Mouse (Mus musculus) Patski (cell line): ENCODE results near the gene Snn. TPM values are rescaled to one million over a fixed set of nuclear protein-coding genes. Genes with fewer than 3 reads are reported as not detected.

Experiments used
- ATAC-seq: fragments of 100-300 bp; one replicate; pipeline ENCODE4 v1.8.0; 2021
- CTCF ChIA-PET: fragments of 350-600 bp; sonication (Branson Sonifier 250); formaldehyde crosslinking; loops from one replicate; lab custom pipeline; 2022; ENCODE audit warnings: inconsistent platforms; lab: Charles Lee
- POLR2A ChIA-PET: fragments of 350-600 bp; sonication (Branson Sonifier 250); formaldehyde crosslinking; loops from one replicate; lab custom pipeline; 2022; ENCODE audit warnings: antibody characterized with exemption, inconsistent platforms; lab: Charles Lee
- DNase-seq: peaks from one replicate; pipeline ENCODE4 v3.0.0-alpha.2; 2011; ENCODE audit warnings: low read depth, low spot score
- H3K27me3 ChIP-seq: fragments of 371-371 bp; one replicate; pipeline ENCODE4 v1.5.1; 2021
- CTCF ChIP-seq: fragments of 100-300 bp; IDR thresholded peaks from one replicate; pipeline ENCODE4 v1.5.1; 2021
- in situ Hi-C: fragments of 300-500 bp; cut with MboI; formaldehyde crosslinking; loops from 3 replicates; pipeline ENCODE4 v1.11.1; 2018; ENCODE audit warnings: low pct_unique_long_range_greater_than_20kb, mixed read lengths
- polyA plus RNA-seq: library from polyadenylated mRNA; unstranded; gene quantifications from one replicate; pipeline ENCODE4 v1.2.3, GENCODE M21; 2021

Snn gene
- polyA plus RNA-seq, 1 experiment from 2014 or later: 105 TPM

GRCm38 (mm10) chr16:11072454-11072853, 11.7 kb downstream of the Snn start:
- POLR2A ChIA-PET: interaction anchor here (1.3 to 2.3 kb wide), 3 partner anchors 10 to 22 kb away, joined by 3 to 8 read pairs (median 6); no protein-coding TSS in a partner anchor
- ATAC-seq (no peak), DNase-seq (no peak)
- in situ Hi-C loops: no loop called here
- no peak for TF ChIP-seq CTCF
- CTCF ChIA-PET: interaction anchor here (2.3 to 2.6 kb wide), 2 partner anchors 14 to 37 kb away, joined by 8 to 11 read pairs; no protein-coding TSS in a partner anchor
- no peaks in the 10 kb centered on the region for H3K27me3 ChIP-seq

DNA sequence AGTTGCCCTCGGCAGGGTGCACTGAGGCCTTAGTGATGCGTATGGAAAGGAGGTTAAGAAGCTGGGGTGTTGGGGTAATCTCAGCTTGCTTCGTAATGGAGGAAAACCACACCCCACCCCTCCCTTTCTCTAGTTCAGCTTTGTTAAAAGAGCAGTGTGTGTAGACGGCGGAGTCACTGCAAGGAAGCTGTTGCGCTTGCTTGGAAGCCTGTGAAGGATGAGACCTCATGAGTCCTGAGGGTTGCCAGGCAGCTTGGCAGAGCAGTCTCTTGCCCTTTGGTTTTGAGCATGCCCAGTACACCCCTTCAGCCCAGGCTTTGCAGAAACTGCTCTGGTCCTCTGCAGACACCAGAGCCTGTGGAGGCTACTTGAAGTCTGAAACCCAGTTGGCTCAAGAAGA, 12.3 kb downstream of the Snn start:
- in situ Hi-C loops: no loop called here
- no peak for ATAC-seq
- TF ChIP-seq CTCF: no peak
- ChIA-PET POLR2A (interaction anchor here (0.5 to 2.3 kb wide), 4 partner anchors 10 to 24 kb away, joined by 3 to 8 read pairs (median 4); no protein-coding TSS in a partner anchor), CTCF (interaction anchor here (2.3 to 2.6 kb wide), 2 partner anchors 14 to 37 kb away, joined by 8 to 11 read pairs; no protein-coding TSS in a partner anchor)
- H3K27me3 ChIP-seq: no peaks in the 10 kb centered on the region
- no peak for DNase-seq

DNA sequence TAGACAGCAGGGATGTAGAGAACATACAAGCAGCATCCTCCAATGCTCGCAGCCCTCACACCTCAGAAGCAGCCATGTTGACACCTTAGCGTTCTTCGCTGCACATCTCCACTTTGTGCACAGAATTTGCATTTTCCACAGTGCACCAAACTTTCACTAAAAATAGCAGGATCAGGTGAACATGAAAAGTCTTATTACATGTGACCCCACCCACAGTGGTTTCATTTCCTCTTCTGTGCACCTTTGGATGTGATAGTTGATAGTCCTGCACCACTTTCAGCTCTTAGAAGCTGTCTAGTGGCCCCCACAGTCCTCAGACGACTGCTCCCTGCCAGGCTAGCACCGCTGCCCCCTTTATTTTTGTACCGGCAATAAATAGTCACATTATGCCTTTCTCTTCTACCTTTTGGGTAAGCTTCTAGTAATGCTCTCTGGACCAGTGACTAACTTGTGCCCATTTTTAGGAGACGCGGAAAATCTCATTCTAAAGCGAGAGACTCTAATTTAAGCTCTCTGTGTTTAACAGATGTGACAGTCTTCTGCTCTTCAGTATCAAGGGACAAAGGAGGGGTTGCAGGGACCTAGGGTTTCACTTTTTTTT, 17.0 kb downstream of the Snn start:
- DNase-seq (no peak), ATAC-seq (no peak)
- ChIA-PET POLR2A (interaction anchor here (0.6 kb wide), 1 partner anchor 29 kb away, joined by 3 read pairs; no protein-coding TSS in a partner anchor), CTCF (interaction anchor here (3.3 kb wide), 1 partner anchor 10 kb away, joined by 14 read pairs; no protein-coding TSS in a partner anchor)
- no peak for TF ChIP-seq CTCF
- in situ Hi-C loops: no loop called here
- no peaks in the 10 kb centered on the region for H3K27me3 ChIP-seq

DNA sequence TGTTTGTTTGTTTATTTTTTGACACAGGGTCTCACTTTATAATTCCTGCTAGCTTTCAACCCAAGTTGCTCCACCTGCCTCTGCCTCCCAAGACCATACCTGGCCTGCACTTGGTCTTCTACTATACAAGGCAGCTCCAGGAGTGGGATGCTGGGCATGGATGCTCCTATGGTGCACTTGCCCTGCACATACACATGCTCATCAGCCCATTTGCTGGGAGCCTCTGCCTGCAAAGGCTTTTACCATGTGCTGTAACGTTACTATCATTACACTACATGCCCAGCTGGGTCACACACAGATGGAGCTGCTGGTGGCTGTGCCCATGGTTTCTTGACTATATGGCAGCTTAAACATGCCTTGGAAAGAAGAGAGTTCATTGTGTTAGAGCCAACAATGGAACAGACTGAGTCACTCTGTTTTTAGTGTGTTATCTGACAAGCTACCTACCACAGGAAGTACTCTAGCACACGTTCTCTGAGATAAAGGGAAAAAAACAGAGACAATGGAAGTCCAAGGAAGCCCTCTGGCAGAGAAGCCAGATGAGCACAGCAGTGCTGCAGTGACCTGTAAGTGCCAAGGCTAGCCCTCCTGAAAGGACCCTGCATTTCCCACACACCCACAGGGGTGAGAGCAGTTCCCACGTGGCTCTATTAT, 17.6 kb downstream of the Snn start:
- DNase-seq (no peak), ATAC-seq (no peak)
- no peak for TF ChIP-seq CTCF
- POLR2A ChIA-PET: interaction anchor here (0.6 to 1.5 kb wide), 2 partner anchors 29 kb away, joined by 3 read pairs; no protein-coding TSS in a partner anchor
- no peaks in the 10 kb centered on the region for H3K27me3 ChIP-seq
- in situ Hi-C loops: no loop called here
- CTCF ChIA-PET: interaction anchor here (3.3 kb wide), 1 partner anchor 9 kb away, joined by 14 read pairs; no protein-coding TSS in a partner anchor

- H3K27me3 ChIP-seq: no peaks in the 10 kb centered on the region
- in situ Hi-C loops: no loop called here
- ChIA-PET POLR2A (no interaction called here), CTCF (interaction anchor here (1.0 kb wide), 1 partner anchor 26 kb away, joined by 3 read pairs; no protein-coding TSS in a partner anchor)
- DNase-seq (no peak), ATAC-seq (no peak)
- no peak for TF ChIP-seq CTCF
Measured at GRCm38 (mm10) chr16:11084181-11084580, 23.4 kb downstream of the Snn start.

- ChIA-PET CTCF (interaction anchor here (0.8 to 3.4 kb wide), 10 partner anchors 9 to 88 kb away, joined by 3 to 14 read pairs (median 7); no protein-coding TSS in a partner anchor), POLR2A (interaction anchor here (1.5 kb wide), 1 partner anchor 12 kb away, joined by 5 read pairs; no protein-coding TSS in a partner anchor)
- ATAC-seq: no peak
- in situ Hi-C loops: no loop called here
- TF ChIP-seq CTCF: no peak
- DNase-seq: no peak
- no peaks in the 10 kb centered on the region for H3K27me3 ChIP-seq
Measured at GRCm38 (mm10) chr16:11086299-11086698, 25.6 kb downstream of the Snn start.

DNA sequence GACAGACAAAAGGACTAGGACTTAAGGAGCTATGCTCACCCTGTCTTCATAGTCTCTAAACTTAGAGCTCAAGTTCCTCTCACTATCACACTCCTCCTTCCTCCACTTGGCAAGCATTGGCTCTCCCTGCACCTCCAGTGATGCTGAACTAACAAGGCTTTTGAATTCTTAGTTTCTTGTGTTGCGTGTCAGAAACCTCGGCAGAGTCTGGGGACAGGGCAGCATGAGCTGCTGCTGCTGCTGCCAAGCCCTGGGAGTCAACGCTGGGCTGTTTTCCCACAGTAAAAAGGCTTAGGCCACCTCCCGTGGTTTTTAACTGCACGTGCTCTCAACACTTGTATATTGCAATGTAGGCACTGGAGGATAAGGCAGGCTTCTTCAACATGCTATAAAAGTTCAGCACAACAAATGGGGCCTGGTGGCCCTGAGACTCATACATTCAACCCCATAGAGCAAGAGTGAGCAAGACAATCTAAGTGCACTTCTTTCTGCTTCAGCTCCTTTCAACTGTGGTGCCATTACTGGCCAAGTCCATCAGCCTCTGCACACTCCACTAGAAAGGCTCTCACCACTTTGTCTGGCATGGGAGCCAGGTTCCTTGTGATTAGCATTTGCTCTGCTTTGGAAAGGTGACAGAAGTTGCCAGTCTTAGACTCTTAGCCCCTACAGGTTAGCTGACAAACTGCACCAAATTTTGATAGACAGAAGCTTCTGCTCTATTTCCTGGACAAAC, 26.3 kb downstream of the Snn start:
- DNase-seq (peak; percentile 93), ATAC-seq (peak; percentile 88)
- in situ Hi-C loops: no loop called here
- no peaks in the 10 kb centered on the region for H3K27me3 ChIP-seq
- ChIA-PET POLR2A (interaction anchor here (1.5 to 1.9 kb wide), 3 partner anchors 13 to 20 kb away, joined by 4 to 6 read pairs (median 5); no protein-coding TSS in a partner anchor), CTCF (interaction anchor here (0.9 to 3.4 kb wide), 14 partner anchors 10 to 87 kb away, joined by 3 to 14 read pairs (median 6); no protein-coding TSS in a partner anchor)
- TF ChIP-seq CTCF: peak; percentile 52

- POLR2A ChIA-PET: interaction anchor here (0.7 to 0.8 kb wide), 2 partner anchors 24 to 300 kb away, joined by 3 read pairs; partner anchors contain the start of gene Prm3
- no peak for TF ChIP-seq CTCF
- in situ Hi-C loops: loop anchor here (10.0 kb wide), 1 partner anchor 216 kb away; no protein-coding TSS in a partner anchor
- no peaks in the 10 kb centered on the region for H3K27me3 ChIP-seq
- DNase-seq (no peak), ATAC-seq (no peak)
- CTCF ChIA-PET: interaction anchor here (1.3 to 1.6 kb wide), 2 partner anchors 19 to 56 kb away, joined by 3 read pairs; no protein-coding TSS in a partner anchor
Measured at GRCm38 (mm10) chr16:11090836-11091570, 30.3 kb downstream of the Snn start.

DNA sequence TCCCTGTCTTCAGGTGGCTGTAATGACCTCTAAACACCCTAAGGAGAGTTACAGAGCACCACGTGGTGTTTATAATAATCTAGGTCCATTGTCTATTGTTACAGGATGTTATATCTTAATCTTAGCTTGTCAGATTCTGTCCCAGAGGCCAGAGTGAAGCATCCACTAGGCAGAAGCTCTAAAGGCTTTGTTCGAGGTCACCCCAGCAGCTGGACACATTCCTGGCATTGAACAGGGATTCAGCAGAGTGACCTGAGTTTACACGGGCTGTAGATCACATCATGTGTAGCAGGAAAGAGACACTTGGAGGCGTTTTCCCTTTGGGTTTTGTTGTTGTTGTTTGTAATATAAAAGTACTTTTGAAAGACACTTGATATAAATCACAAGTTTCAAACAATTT, 31.3 kb downstream of the Snn start:
- TF ChIP-seq CTCF: no peak
- ChIA-PET CTCF (interaction anchor here (1.3 to 1.7 kb wide), 2 partner anchors 10 to 18 kb away, joined by 3 to 6 read pairs; no protein-coding TSS in a partner anchor), POLR2A (no interaction called here)
- no peak for ATAC-seq
- in situ Hi-C loops: loop anchor here (10.0 kb wide), 1 partner anchor 217 kb away; no protein-coding TSS in a partner anchor
- DNase-seq: no peak
- H3K27me3 ChIP-seq: no peaks in the 10 kb centered on the region
